ENCODE assay signal across 30 mouse cellular contexts in genomic region chr1:157454876-157455275, GRCm38 (mm10). TPM values are rescaled to one million over a fixed set of nuclear protein-coding genes. Genes with fewer than 3 reads are reported as not detected.
A peak's percentile ranks its signal among the peaks of the same experiment; 100 is the strongest.
DNase-seq lines count a peak whose midpoint lies in the region; ATAC-seq and TF ChIP-seq lines count a peak whose summit lies in the region.
"Had no signal": no experiment of that assay in that cellular context is flagged by ENCODE, and none has a peak within 500 bp of the region (broad histone marks: within the 10 kb centered on the region; RNA-seq: fewer than 3 reads in every experiment).

No protein-coding gene starts in this region.

- intact Hi-C loops in left cerebral cortex, adult 2 months (cut with DNase I): loop anchor here (10.0 kb wide), 1 partner anchor 370 kb away; no protein-coding TSS in a partner anchor
- intact Hi-C loops in gastrocnemius, postnatal 14 days (cut with DNase I; ENCODE audit: low total_unique reads): loop anchor here (10.0 kb wide), 1 partner anchor 160 kb away; no protein-coding TSS in a partner anchor

- no peak overlapping the region for H3K4me3 ChIP-seq in kidney, embryonic 14.5 days (ENCODE audit: low read length)
- no peak overlapping the region for H3K4me3 ChIP-seq in kidney, adult 2 months (ENCODE audit: insufficient read depth, low read depth, low read length)
- H3K4me3 ChIP-seq in kidney, embryonic 16.5 days (ENCODE audit: low read length): no peak overlapping the region
- H3K4me3 ChIP-seq in left cerebral cortex, adult 2 months: no peak overlapping the region
- H3K4me3 ChIP-seq: embryonic facial prominence, embryonic 12.5 days; gastrocnemius, adult 2 months; heart, adult 2 months; heart, embryonic 12.5 days; hindbrain, embryonic 13.5 days; limb, embryonic 10.5 days; limb, embryonic 15.5 days; liver, embryonic 13.5 days; megakaryocyte, embryonic 14.5 days; midbrain, embryonic 15.5 days had no signal

- WGBS in kidney, embryonic 14.5 days: 83% methylated on average over 6 of the region's 6 CpGs
- 49% methylated on average over 6 of the region's 6 CpGs for WGBS in kidney, adult 2 months
- 75% methylated on average over 6 of the region's 6 CpGs for WGBS in kidney, embryonic 16.5 days

- H3K4me2 ChIP-seq in kidney, embryonic 14.5 days (replicated peaks; ENCODE audit: low read depth, low read length): no peak overlapping the region
- H3K4me2 ChIP-seq in kidney, embryonic 16.5 days (replicated peaks; ENCODE audit: low read depth, low read length): no peak overlapping the region
- H3K4me2 ChIP-seq: embryonic facial prominence, embryonic 12.5 days; heart, embryonic 12.5 days; hindbrain, embryonic 13.5 days; limb, embryonic 15.5 days; liver, embryonic 13.5 days; midbrain, embryonic 15.5 days had no signal

- TF ChIP-seq POLR2A in kidney, adult 2 months (IDR thresholded peaks at IDR 0.05; ENCODE audit: low read depth, low read length): no peak

- H3K27me3 ChIP-seq in kidney, embryonic 14.5 days (ENCODE audit: control insufficient read depth, insufficient read depth, low read length): no peaks in the 10 kb centered on the region
- no peaks in the 10 kb centered on the region for H3K27me3 ChIP-seq in kidney, adult 2 months (replicated peaks; ENCODE audit: control insufficient read depth, insufficient read depth, low read length)
- H3K27me3 ChIP-seq in kidney, embryonic 16.5 days (ENCODE audit: insufficient read depth, low read length): no peaks in the 10 kb centered on the region
- H3K27me3 ChIP-seq: heart, embryonic 12.5 days; limb, embryonic 15.5 days; liver, embryonic 13.5 days; megakaryocyte, embryonic 14.5 days; midbrain, embryonic 15.5 days; Patski had no signal

- no peak overlapping the region for H3K27ac ChIP-seq in kidney, embryonic 14.5 days (ENCODE audit: low read depth, low read length)
- peak overlapping the region; percentile 88 for H3K27ac ChIP-seq in kidney, adult 2 months (ENCODE audit: insufficient read depth, low read depth, low read length)
- H3K27ac ChIP-seq in kidney, embryonic 16.5 days (ENCODE audit: low read length): no peak overlapping the region
- no peak overlapping the region for H3K27ac ChIP-seq in left cerebral cortex, adult 2 months
- H3K27ac ChIP-seq: embryonic facial prominence, embryonic 12.5 days; gastrocnemius, adult 2 months; heart, adult 2 months; hindbrain, embryonic 13.5 days; limb, embryonic 10.5 days; limb, embryonic 15.5 days; liver, embryonic 13.5 days; midbrain, embryonic 15.5 days had no signal

- no peaks in the 10 kb centered on the region; the same call in 1 of the 2 replicates for H3K4me1 ChIP-seq in kidney, embryonic 14.5 days (ENCODE audit: control insufficient read depth, insufficient read depth, low read length)
- peaks cover 8% of the 10 kb centered on the region; the same call in 1 of the 2 replicates for H3K4me1 ChIP-seq in kidney, adult 2 months (ENCODE audit: control insufficient read depth, insufficient read depth, low read length)
- peaks cover 11% of the 10 kb centered on the region; the same call in 1 of the 2 replicates for H3K4me1 ChIP-seq in kidney, embryonic 16.5 days (ENCODE audit: insufficient read depth, low read length)

- peak; percentile 80 for DNase-seq in kidney, adult 11 months
- DNase-seq in kidney, adult 2 months: peak; percentile 91
- peak; percentile 61 to 86 for DNase-seq in kidney, postnatal 36 days
- DNase-seq in left cerebral cortex, adult 2 months (ENCODE audit: extremely low spot score in 1 of 2, low spot score in 2 of 2): no peak
- DNase-seq in gastrocnemius, postnatal 14 days: no peak
- DNase-seq: adrenal gland, postnatal 14 days; cerebellum, adult 11-12 months; cerebellum, adult 9-11 months; embryo, embryonic 11 days; gastrocnemius, adult 2 months; heart, adult 2 months; heart, postnatal 4 days; liver, embryonic 13.5 days; lung, adult 18-20 months; lung, postnatal 4 days; right cerebral cortex, adult 18-20 months; thymus, postnatal 4 days had no signal

- H3K36me3 ChIP-seq in kidney, embryonic 14.5 days (ENCODE audit: control insufficient read depth, insufficient read depth, low read length): no peaks in the 10 kb centered on the region
- no peaks in the 10 kb centered on the region for H3K36me3 ChIP-seq in kidney, adult 2 months (ENCODE audit: control insufficient read depth, insufficient read depth, low read length)
- H3K36me3 ChIP-seq in kidney, embryonic 16.5 days (ENCODE audit: insufficient read depth, low read length): no peaks in the 10 kb centered on the region
- H3K36me3 ChIP-seq: embryonic facial prominence, embryonic 12.5 days; heart, embryonic 12.5 days; hindbrain, embryonic 13.5 days; limb, embryonic 10.5 days; limb, embryonic 15.5 days; liver, embryonic 13.5 days; midbrain, embryonic 15.5 days had no signal

- no peak for ATAC-seq in kidney, embryonic 14.5 days (ENCODE audit: low FRiP score, low TSS enrichment)
- peak; percentile 41; the same call in 1 of the 2 replicates for ATAC-seq in kidney, embryonic 16.5 days (ENCODE audit: low FRiP score, low TSS enrichment)
- ATAC-seq: forebrain, embryonic 14.5 days; inflammation-experienced regulatory T-cells, adult 6 months; lung, postnatal 0 days; midbrain, embryonic 15.5 days; Patski had no signal

- H3K9ac ChIP-seq in kidney, embryonic 14.5 days (ENCODE audit: low read depth, low read length): no peak overlapping the region
- H3K9ac ChIP-seq in kidney, embryonic 16.5 days (replicated peaks; ENCODE audit: low read length): no peak overlapping the region
- H3K9ac ChIP-seq: embryonic facial prominence, embryonic 12.5 days; heart, embryonic 12.5 days; hindbrain, embryonic 13.5 days; limb, embryonic 15.5 days; liver, embryonic 13.5 days; midbrain, embryonic 15.5 days had no signal

- TF ChIP-seq CTCF in kidney, adult 2 months (conservative IDR thresholded peaks at IDR 0.05; ENCODE audit: insufficient read depth, insufficient read length, low read depth, low read length): no peak
- TF ChIP-seq CTCF in left cerebral cortex, adult 2 months (IDR thresholded peaks at IDR 0.05): no peak

- H3K9me3 ChIP-seq in kidney, embryonic 14.5 days (ENCODE audit: control insufficient read depth, low read length): no peaks in the 10 kb centered on the region
- H3K9me3 ChIP-seq in kidney, embryonic 16.5 days (ENCODE audit: low read length): no peaks in the 10 kb centered on the region
- H3K9me3 ChIP-seq: embryonic facial prominence, embryonic 12.5 days; heart, embryonic 12.5 days; hindbrain, embryonic 13.5 days; limb, embryonic 10.5 days; limb, embryonic 15.5 days; liver, embryonic 13.5 days; megakaryocyte, embryonic 14.5 days; midbrain, embryonic 15.5 days had no signal

RNA-seq across cellular contexts. Expression of gene Cryzl2, which starts 3.5 kb away (rescaled TPM):
- 13.3 and 17.7 TPM in 2 replicates for polyA plus RNA-seq in kidney, embryonic 14.5 days (2014; fragmentation: Nextera tagmentation; extraction: Ambion mirVana)
- 412 and 442 TPM in 2 replicates for polyA plus RNA-seq in kidney, adult 2 months (2012; rRNA removed)
- 28.7 TPM in 2 replicates for polyA plus RNA-seq in kidney, embryonic 16.5 days (2015; fragmentation: Nextera tagmentation; extraction: Ambion mirVana)
- total RNA-seq in left cerebral cortex, adult 2 months (2021): 1 to 10 TPM; 3.7 to 5.0 TPM
- 1 to 10 TPM; 2.7 to 3.1 TPM for total RNA-seq in gastrocnemius, postnatal 14 days (2021)
- polyA plus RNA-seq: Patski had no signal

RNA-seq across cellular contexts. Expression of gene Rasal2, which starts 42.5 kb away (rescaled TPM):
- 9.3 and 11.3 TPM in 2 replicates for polyA plus RNA-seq in kidney, embryonic 14.5 days (2014; fragmentation: Nextera tagmentation; extraction: Ambion mirVana)
- 3.4 and 4.0 TPM in 2 replicates for polyA plus RNA-seq in kidney, adult 2 months (2012; rRNA removed)
- polyA plus RNA-seq in kidney, embryonic 16.5 days (2015; fragmentation: Nextera tagmentation; extraction: Ambion mirVana): 6.9 and 8.0 TPM in 2 replicates
- total RNA-seq in left cerebral cortex, adult 2 months (2021): 10 to 100 TPM; 87.6 to 90.9 TPM
- total RNA-seq in gastrocnemius, postnatal 14 days (2021): 10 to 100 TPM; 13.5 to 14.3 TPM

RNA-seq across cellular contexts. Expression of gene Sec16b, which starts 51.7 kb away (rescaled TPM):
- 0.79 and 1.6 TPM in 2 replicates for polyA plus RNA-seq in kidney, embryonic 14.5 days (2014; fragmentation: Nextera tagmentation; extraction: Ambion mirVana)
- polyA plus RNA-seq in kidney, adult 2 months (2012; rRNA removed): 2.4 and 2.9 TPM in 2 replicates
- 2.3 TPM in 2 replicates for polyA plus RNA-seq in kidney, embryonic 16.5 days (2015; fragmentation: Nextera tagmentation; extraction: Ambion mirVana)
- 1 to 10 TPM; 1.4 TPM for total RNA-seq in left cerebral cortex, adult 2 months (2021)
- total RNA-seq in gastrocnemius, postnatal 14 days (2021): 1 to 10 TPM; 2.3 to 2.4 TPM

Comparison
In these comparisons a context has a peak if more than half of its experiments do, and no peak if none do; other contexts are left out.
1. RNA of gene Cryzl2, which starts 3.5 kb away (polyA plus RNA-seq): 412 to 442 TPM in kidney, adult 2 months; 28.7 TPM in kidney, embryonic 16.5 days and 13.3 to 17.7 TPM in kidney, embryonic 14.5 days; every median in the first group is over 10 times any median in the second.
2. DNase-seq: peak in kidney, adult 11 months (single experiment), kidney, adult 2 months (single experiment) and kidney, postnatal 36 days (2 of 2); none in left cerebral cortex, adult 2 months (0 of 2) and gastrocnemius, postnatal 14 days (single experiment).